Mouse (Mus musculus) heart, postnatal 10 days (tissue): ENCODE results near the gene Rab26. TPM values are rescaled to one million over a fixed set of nuclear protein-coding genes. Genes with fewer than 3 reads are reported as not detected.

Experiments
- DNase-seq, 2 experiments: peaks; one replicate each; pipeline ENCODE4 v3.0.0; 2021
- intact Hi-C: fragments of 180-260 bp; cut with DNase I; formaldehyde crosslinking; loops from one replicate; pipeline ENCODE4 v1.15.1; 2025
- total RNA-seq, 2 experiments: library from RNA; stranded (reverse); gene quantifications; 2 replicates each; pipeline ENCODE4 v1.2.3; 2021

Rab26 gene
- total RNA-seq, result under 1 TPM; 0.32 to 0.45 TPM

DNA sequence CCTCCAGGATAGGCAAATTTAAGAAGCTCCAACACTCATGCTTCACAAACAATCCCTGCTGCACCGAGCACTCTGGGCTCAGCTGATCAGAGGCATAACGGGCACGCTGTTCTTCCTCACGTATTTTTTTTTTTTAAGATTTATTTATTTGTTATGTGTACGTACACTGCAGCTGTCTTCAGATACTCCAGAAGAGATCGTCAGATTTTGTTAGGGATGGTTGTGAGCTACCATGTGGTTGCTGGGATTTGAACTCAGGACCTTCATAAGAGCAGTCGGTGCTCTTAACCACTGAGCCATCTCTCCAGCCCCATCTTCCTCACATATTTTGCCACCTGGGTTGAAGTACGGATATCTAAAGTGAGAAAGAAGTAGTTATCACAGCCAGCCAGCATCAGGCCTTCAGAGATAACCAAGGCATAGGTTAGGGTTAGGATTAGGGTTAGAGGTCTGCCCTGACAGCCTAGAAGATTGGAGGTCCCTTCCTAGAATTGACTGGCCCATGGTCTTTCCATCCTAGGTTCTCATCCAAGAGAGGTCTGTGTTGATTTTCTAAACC lies at the start of gene Rab26:
Gene Rab26 (minus strand): TSS at position 51 of the 559 bp plus-strand sequence.
- no peak for DNase-seq
- intact Hi-C loops, result no loop called here

DNA sequence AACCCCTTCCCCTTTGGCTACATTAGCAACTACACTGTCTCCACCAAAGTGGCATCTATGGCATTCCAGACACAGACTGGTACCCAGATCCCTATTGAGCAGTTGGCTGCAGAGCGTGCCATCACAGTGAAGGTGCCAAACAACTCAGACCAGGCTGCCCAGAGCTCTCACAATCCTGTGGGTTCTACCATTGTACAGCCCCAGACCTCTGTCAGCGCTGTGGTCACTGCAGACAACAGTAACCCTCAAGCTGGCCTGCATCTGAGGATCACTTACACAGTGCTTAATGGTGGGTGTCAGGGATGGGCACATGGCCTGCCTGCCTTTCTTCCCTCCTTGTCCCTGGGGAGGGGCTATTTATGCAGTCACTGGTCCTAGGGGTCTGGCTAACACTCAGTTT lies 46.3 kb upstream of the Rab26 start:
- intact Hi-C loops, result no loop called here
- DNase-seq, result no peak

DNA sequence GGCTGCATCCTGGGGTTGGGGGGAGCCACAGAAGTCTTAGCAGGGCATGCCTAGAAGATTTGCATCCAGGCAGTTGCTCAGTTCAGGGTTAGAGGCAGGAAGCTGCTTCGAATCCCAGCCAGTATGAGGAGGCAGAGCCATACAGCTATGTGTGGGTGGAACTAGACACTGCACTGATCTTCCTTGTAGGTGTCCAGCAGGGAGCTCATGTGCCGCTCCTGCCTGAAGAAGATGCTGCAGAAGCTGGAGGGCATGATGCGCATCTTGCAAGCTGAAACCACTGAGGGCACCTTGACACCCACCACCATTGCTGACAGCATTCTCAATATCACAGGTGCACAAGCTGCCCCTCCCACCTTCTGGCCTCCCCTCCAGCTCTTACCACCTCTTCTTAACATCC lies 45.5 kb upstream of the Rab26 start:
- no peak for DNase-seq
- intact Hi-C loops, result no loop called here

DNA sequence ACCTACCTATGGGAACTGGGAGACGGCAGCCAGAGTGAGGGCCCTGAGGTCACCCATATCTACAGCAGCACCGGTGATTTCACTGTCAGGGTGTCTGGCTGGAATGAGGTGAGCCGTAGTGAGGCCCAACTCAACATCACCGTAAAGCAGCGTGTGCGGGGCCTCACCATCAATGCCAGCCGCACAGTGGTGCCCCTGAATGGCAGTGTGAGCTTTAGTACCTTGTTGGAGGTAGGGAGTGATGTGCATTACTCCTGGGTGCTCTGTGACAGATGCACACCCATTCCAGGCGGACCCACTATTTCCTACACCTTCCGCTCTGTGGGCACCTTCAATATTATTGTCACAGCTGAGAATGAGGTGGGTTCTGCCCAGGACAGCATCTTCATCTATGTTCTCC lies 39.8 kb upstream of the Rab26 start:
- no peak for DNase-seq
- intact Hi-C loops, result no loop called here

DNA sequence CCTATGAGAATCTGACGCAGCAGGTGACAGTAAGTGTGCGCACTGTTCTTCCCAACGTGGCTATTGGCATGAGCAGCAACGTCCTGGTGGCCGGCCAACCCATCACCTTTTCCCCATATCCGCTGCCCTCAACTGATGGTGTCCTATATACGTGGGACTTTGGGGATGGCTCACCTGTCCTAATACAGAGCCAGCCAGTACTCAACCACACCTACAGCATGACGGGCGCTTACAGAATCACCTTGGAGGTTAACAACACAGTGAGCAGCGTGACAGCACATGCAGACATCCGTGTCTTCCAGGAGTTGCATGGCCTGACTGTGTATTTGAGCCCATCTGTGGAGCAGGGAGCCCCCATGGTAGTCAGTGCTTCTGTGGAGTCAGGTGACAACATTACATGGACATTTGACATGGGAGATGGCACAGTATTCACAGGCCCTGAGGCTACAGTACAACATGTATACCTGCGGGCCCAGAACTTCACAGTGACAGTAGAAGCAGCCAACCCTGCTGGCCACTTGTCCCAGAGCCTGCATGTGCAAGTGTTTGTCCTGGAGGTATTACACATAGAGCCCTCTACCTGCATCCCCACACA lies 38.7 kb upstream of the Rab26 start:
- intact Hi-C loops, result no loop called here

DNA sequence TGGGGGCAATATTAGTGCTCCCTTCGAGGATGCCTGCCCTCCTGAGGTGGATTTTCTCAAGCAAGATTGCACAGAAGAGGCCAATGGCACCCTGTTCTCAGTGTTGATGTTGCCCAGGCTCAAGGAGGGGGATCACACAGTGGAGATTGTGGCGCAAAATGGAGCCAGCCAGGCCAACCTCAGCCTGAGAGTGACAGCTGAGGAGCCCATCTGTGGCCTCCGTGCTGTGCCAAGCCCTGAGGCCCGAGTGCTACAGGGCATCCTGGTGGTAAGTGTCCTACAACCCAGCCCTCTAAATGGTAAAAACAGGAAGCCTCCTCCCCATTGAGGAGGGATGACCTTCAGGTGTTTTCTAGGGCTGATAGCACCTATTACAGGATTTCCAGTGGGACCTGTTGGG lies 35.8 kb upstream of the Rab26 start:
- no peak for DNase-seq
- intact Hi-C loops, result no loop called here

More for the DNA sequence above, 38.7 kb upstream of the Rab26 start:
- no peak for DNase-seq

DNA sequence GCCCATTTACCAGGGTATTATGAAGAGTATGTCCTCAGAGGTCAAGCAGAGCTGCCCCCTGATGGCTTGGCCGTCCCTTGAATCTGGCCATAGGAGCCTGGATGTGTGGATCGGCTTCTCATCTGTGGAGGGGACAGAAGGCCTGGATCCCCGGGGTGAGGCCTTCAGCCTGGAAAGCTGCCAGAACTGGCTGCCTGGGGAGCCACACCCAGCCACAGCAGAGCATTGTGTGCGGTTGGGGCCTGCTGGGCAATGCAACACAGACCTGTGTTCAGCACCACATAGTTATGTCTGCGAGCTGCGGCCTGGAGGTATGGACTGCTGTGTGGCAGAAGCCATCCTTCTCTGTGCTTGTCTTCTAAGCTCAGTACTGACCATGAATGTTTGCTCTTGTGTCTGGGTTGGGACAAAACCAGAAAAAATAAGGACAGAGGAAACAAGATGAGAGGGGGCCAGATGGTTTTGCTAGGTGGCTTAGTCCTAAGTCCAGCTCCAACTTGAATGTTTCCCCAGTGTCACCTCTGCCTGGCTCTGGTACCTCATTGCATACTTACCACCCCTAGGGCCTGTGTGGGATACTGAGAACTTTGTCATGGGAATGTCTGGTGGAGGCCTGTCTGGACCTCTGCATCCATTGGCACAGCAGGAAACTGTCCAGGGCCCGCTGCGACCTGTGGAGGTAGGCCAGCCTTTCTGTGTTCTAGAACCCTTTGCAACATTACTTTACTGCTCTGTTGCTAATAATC lies 33.2 kb upstream of the Rab26 start:
- intact Hi-C loops, result no loop called here
- peak; percentile 52 to 60 for DNase-seq

DNA sequence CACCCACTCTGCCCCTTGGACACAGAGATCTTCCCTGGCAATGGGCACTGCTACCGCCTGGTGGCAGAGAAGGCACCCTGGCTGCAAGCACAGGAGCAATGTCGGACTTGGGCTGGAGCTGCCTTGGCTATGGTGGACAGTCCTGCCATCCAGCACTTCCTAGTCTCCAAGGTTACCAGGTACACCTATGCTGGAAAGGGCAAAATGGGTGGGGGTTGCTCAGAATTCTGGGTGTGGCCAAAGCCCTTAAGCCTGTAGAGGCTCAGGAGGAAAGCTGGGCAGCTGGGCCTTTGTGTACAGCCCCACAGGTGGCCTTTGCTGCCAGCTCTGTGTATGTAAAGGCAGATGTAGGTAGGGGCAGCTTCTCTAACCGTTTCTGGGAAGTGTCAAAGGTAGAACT lies 31.8 kb upstream of the Rab26 start:
- no peak for DNase-seq
- intact Hi-C loops, result no loop called here

DNA sequence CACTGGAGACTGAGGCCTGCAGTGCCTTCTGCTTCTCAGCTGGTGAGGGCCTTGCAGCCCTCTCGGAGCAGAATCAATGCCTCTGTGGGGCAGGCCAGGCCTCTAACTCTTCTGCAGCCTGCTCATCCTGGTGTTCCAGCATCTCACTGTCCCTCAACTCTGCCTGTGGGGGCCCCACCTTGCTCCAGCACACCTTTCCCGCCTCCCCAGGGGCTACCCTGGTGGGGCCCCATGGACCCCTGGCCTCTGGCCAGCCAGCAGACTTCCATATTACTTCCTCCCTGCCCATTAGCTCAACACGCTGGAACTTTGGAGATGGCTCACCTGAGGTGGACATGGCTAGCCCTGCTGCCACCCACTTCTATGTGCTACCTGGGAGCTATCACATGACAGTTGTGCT lies 31.1 kb upstream of the Rab26 start:
- DNase-seq, result no peak
- intact Hi-C loops, result no loop called here

DNA sequence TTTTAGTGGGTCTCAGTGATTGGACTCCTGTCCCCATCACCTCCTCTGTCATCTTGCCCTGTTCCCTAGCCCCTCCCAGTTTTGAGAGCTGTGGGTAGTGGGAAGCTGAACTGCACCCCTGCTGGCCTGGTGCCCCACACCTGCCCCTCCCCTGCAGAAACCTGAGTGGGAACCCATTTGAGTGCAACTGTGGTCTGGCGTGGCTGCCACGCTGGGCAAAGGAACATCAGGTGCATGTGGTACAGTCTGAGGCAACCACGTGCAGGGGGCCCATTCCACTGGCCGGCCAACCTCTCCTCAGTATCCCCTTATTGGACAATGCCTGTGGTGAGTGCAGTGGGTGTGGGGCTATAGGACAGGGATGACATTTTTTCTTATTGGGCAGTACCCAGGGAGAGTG lies 30.4 kb upstream of the Rab26 start:
- intact Hi-C loops, result no loop called here
- DNase-seq, result no peak

DNA sequence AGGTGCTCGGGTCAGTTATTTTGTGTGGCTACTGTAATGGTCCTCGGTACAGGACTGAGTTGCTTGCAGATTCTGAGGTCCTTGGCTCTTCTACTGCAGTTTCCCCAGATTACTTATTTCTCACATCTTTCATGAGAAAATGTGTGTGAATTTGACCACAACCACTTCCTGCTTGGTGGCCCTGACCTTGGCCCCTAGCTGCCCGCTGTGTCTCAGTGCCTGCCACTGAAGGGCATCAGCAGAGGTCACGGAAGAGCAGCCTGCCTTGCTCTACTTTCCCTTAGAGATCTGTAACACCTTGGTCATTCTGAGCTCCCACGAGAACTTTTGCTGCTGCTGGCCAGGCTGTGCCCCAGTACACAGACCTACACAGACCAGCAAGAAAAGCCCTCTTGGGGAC lies 29.6 kb upstream of the Rab26 start:
- DNase-seq, result no peak
- intact Hi-C loops, result no loop called here

DNA sequence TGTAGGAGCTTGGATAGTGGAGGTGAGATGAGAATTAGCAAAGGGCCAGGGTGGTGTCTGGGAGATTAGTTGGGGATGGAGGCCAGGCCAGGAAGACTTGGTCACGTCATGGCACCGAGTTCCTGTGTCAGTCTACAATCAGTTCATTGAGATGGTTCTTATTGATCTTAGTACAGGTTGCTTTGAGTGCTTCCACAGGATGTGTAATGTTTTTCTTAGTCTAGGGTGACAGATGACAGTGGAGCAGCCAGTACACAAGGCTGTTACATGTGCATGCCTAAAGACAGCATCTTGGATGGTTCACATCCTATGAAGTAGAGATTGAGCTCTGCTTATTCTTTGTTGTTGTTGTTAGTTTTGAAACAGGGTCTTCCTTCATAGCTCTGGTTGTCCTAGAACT lies 27.6 kb upstream of the Rab26 start:
- DNase-seq, result no peak
- intact Hi-C loops, result no loop called here

DNA sequence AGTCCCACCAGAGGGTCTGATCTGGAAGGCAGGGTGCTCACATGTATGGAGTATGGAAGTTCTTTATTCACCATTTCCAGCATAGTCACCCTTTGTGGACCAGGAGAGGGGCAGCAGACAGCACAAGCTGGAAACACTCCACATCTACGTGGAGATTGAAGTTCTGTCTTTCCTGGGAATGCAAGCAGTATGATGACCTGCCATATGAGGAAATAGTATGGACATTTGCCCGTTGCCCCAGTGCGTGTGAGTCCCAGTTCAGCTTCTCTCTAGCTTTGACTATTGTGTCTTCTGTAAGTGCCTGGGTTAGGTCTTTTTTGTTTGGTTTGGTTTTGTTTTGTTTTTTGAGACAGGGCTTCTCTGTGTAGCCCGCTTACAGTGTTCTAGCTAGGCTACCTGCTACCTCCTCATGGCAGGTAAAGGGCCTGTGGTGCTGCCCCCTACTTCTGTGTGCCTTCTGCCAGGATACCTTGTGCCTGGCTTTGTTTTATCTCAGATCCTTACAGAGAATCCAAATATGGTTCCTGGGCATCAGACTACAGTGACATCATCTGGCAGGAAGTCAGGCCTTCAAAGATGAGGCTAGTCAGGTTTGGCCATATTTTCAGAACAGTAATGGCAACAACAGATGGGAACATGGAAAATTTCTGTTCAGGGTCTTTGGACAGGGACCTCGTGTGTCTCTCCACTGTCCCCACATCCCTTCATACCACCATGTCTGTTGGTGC lies 26.5 kb upstream of the Rab26 start:
- DNase-seq, result peak; percentile 37 to 43
- intact Hi-C loops, result no loop called here

DNA sequence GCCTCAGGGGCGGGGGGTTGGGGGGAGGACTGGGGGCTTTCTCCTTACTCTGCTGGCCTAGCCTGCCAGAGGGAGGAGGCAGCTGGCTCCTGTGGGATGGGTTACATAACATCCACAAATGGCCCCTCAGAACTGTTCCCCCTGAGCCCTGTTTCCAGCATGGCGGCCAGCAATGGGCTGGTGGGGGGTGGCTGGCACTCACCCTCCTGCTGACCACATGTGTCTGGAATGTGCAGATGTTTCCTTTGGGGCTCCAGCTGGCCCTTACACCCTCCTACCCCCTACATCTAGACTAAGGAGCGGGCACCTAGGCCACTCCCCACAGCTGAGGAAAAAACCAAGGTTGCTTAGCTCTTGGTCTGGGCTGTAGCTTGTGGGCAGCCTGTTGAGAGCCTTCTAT lies 25.1 kb upstream of the Rab26 start:
- DNase-seq, result peak; percentile 55 to 58
- intact Hi-C loops, result no loop called here

DNA sequence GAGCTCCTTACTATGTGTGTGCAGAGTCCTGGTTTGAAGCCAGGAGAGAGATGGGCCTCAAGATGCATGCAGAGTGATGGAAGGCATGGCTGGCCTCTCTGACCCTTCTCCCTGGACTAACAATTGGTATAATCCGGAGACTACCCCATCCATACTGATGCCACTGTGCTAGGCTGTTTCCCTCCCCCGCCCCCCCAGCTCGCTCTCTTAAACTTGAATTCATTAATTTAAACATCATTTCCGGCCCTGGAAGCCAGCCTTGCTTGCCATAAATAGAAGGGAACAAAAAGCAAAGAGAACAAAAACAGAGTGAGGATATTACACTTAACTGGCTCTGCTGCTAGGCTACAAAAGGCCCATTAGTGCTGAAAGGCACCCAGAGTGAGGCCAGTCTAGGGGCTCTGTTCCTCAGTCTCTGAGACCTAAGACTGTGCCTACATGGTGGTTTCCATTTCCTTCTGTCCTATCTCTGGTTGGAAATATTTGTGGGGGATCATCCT lies 24.6 kb upstream of the Rab26 start:
- intact Hi-C loops, result no loop called here
- DNase-seq, result peak; percentile 51 to 60

DNA sequence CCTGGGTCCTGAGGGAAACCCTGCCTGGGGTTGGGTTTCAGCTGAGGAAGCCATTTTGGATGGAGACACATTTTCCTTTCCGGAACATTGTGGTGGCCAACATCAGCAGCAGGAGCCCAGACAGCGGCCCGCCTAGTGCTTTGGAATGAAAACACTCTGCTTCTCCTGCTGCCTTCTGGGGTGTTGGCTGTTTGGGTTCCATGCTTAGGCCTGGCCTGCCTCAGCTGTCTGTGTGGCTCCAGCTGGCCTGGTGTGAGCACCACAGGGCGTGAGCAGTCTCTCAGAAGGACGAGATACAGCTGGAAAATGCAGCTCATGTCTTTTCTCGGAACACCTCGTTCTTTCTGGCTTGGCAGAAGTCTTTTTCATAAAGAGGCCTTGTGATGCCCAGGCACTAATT lies 23.1 kb upstream of the Rab26 start:
- intact Hi-C loops, result no loop called here
- peak; percentile 65 to 75 for DNase-seq

DNA sequence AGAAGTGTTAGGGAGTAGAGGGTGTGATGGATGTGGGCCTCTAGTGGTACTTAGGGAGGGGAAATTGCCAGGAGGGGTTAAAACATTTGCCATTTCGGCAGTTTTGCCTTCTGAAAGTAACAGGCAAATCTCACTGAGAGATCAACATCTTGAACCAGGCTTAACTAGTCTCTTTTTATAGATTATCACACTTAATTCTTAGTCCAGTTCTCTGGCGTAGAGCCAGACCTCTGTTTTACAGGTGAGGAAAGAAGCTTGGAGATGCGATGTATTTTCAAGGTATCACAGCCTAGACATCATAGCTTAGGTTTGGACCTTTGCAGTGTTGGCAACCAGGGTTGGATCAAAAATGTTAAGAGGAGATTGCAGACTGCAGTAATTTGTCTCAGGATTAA lies 17.0 kb upstream of the Rab26 start:
- DNase-seq, result peak in 1 of 2 experiments; percentile 24
- intact Hi-C loops, result no loop called here

DNA sequence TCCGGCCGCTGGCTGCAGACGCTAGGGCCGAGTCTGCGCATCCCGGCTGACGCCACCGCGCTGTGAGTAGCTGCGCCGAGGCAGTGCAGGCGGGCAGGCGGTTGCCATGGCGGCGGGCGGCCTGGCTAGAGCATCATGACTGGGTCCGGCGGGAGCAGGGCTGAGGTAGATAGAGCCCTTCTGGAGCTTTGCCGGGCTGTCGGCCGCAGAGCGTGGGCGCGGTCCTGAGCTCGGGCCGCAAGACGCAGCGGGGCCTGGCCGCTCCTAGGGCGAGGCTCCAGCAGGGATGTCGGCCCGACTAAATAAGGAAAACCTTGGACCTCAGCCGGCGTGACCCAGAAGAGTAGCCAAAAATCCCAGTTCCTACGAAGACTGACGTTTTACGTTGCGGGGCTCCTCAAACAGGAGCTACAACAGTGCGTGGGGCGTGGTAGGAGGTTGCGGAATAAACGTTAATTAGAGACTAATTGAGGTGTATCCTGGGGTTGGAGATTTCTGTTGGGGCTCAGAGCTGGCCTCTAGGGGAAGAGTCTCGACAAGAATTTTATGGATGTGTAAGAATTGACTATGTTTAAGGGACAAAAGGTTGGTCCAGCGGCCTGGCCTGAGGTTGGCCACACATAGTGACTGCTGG lies 16.5 kb upstream of the Rab26 start:
- peak; percentile 83 to 84 for DNase-seq
- intact Hi-C loops, result no loop called here

DNA sequence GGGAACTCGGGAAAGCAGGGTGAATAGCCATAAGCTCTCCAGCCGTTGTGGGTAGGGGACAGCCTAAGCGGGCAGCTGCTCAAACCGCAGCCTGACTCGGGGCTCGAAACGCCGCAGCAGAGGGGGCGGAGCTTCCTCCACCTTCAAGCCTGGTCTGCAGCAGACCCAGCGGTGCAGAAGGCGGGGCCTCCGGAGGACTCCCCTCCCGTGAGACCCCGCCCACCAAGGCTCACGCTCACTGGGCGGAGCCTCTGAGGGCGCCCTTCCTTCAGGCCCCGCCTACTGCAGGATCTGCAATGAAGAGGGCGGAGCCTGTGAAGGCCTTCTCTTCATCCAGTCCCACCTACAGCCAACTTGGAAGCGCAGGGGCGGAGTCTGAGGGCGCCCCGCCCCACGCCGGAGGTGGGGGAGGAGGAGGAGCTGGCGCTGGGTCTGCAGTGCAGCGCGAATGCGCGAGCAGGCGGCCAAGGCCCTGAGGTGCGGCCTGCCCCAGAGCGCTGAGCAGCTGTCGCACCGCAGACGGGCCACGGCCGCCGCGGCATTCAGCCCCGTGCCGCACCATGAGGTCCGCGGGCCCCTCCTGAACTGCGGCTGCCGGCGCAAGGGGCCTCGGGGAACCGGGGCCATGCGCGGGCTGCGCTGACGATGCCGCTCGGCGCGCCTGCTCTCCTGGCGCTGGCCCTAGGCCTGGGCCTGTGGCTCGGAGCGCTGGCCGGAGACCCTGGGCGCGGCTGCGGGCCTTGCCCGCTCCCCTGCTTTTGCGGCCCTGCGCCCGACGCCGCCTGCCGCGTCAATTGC lies 15.8 kb upstream of the Rab26 start, which contains the start of gene Pkd1:
Gene Pkd1 (plus strand): TSS at position 217 of the 798 bp plus-strand sequence.
- intact Hi-C loops, result loop anchor here (5.0 kb wide), 1 partner anchor 42 kb away; no protein-coding TSS in a partner anchor
- peak; percentile 99 to 100 for DNase-seq
